Mouse (Mus musculus) CH12.LX (cell line): Measurements from ENCODE around the gene Cmah. TPM values are rescaled to one million over a fixed set of nuclear protein-coding genes. Genes with fewer than 3 reads are reported as not detected.

Experiments
- DNase-seq: peaks from one replicate; pipeline ENCODE4 v3.0.0-alpha.2; 2013; ENCODE audit errors: extremely low read depth
- H3K27ac ChIP-seq: 2 replicates; pipeline ENCODE4 v1.5.1; 2012; ENCODE audit warnings: low read depth, mild to moderate bottlenecking, control low read depth, moderate library complexity; ENCODE audit not compliant: insufficient read depth
- H3K27me3 ChIP-seq: replicated peaks from 2 replicates; pipeline ENCODE3; 2012; ENCODE audit warnings: inconsistent platforms
- H3K36me3 ChIP-seq, 2 experiments: replicated peaks in 1 of 2; 2 replicates each; pipeline versions ENCODE3 to v1.6.1; 2012; ENCODE audit warnings: inconsistent platforms in 1 of 2, low read length in 1 of 2, mild to moderate bottlenecking in 1 of 2, mixed read lengths in 1 of 2, moderate library complexity in 1 of 2; ENCODE audit not compliant: control insufficient read depth in 1 of 2, insufficient read depth in 1 of 2
- H3K4me1 ChIP-seq, 2 experiments: 2 replicates each; pipeline ENCODE4 v1.6.1; 2012; ENCODE audit warnings: inconsistent platforms in 1 of 2, moderate library complexity in 1 of 2; ENCODE audit not compliant: insufficient read depth in 2 of 2, control insufficient read depth in 1 of 2
- H3K4me2 ChIP-seq: 2 replicates; pipeline ENCODE4 v1.6.1; 2012; ENCODE audit warnings: low read depth, mild to moderate bottlenecking, control low read depth; ENCODE audit not compliant: poor library complexity, insufficient read depth, severe bottlenecking
- H3K4me3 ChIP-seq, 3 experiments: fragments of 150-350 bp in 1 of 3; sonication (generic) in 1 of 3; replicated peaks in 1 of 3; 2 replicates each; pipeline versions ENCODE3 to v1.5.1; 2011 to 2012; ENCODE audit warnings: low read depth in 2 of 3, low read length in 2 of 3, mild to moderate bottlenecking in 2 of 3, moderate library complexity in 2 of 3, control low read depth in 1 of 3, improper control_type of control experiment in 1 of 3, inconsistent platforms in 1 of 3, mixed read lengths in 1 of 3; ENCODE audit not compliant: poor library complexity in 1 of 3
- H3K79me2 ChIP-seq: replicated peaks from 2 replicates; pipeline ENCODE4 v1.6.1; 2012; ENCODE audit warnings: mild to moderate bottlenecking, moderate library complexity; ENCODE audit not compliant: control insufficient read depth, poor library complexity, insufficient read depth, severe bottlenecking; ENCODE audit errors: extremely low read depth
- H3K9ac ChIP-seq: 2 replicates; pipeline ENCODE4 v1.6.1; 2012; ENCODE audit warnings: low read depth, mild to moderate bottlenecking, control low read depth, moderate library complexity; ENCODE audit not compliant: insufficient read depth
- H3K9me3 ChIP-seq: replicated peaks from 2 replicates; pipeline ENCODE3; 2012; ENCODE audit warnings: low read length, inconsistent platforms, mixed read lengths
- BHLHE40 ChIP-seq: IDR thresholded peaks from 2 replicates; pipeline ENCODE4 v1.6.1; 2011; ENCODE audit warnings: mild to moderate bottlenecking, low read depth, low read length, improper control_type of control experiment
- CHD1 ChIP-seq: IDR thresholded peaks from 2 replicates; pipeline ENCODE4 v1.6.1; 2012; ENCODE audit warnings: low read depth, low read length, improper control_type of control experiment, inconsistent platforms
- CHD2 ChIP-seq: IDR thresholded peaks from 2 replicates; pipeline ENCODE4 v1.6.1; 2011; ENCODE audit warnings: low read length, improper control_type of control experiment
- E2F4 ChIP-seq: IDR thresholded peaks from 2 replicates; pipeline ENCODE4 v1.6.1; 2011; ENCODE audit warnings: low read depth, low read length, improper control_type of control experiment; ENCODE audit not compliant: insufficient replicate concordance
- EP300 ChIP-seq: IDR thresholded peaks from 2 replicates; pipeline ENCODE4 v1.6.1; 2011; ENCODE audit warnings: low read length, improper control_type of control experiment
- ETS1 ChIP-seq: conservative IDR thresholded peaks from 2 replicates; pipeline ENCODE4 v1.6.1; 2012; ENCODE audit warnings: low read depth, mild to moderate bottlenecking, inconsistent platforms, low read length, improper control_type of control experiment, moderate library complexity
- GABPA ChIP-seq: IDR thresholded peaks from 2 replicates; pipeline ENCODE4 v1.6.1; 2012; ENCODE audit warnings: low read depth, low read length, improper control_type of control experiment, inconsistent platforms; ENCODE audit not compliant: insufficient replicate concordance
- IRF4 ChIP-seq: IDR thresholded peaks from 2 replicates; pipeline ENCODE4 v1.6.1; 2014; ENCODE audit warnings: low read depth, mild to moderate bottlenecking, inconsistent platforms, low read length, improper control_type of control experiment
- JUN ChIP-seq: IDR thresholded peaks from 2 replicates; pipeline ENCODE4 v1.6.1; 2011; ENCODE audit warnings: low read depth, mild to moderate bottlenecking, low read length, improper control_type of control experiment, moderate library complexity; ENCODE audit not compliant: insufficient read depth
- MXI1 ChIP-seq: IDR thresholded peaks from 2 replicates; pipeline ENCODE4 v1.6.1; 2011; ENCODE audit warnings: mild to moderate bottlenecking, low read depth, low read length, improper control_type of control experiment
- NRF1 ChIP-seq: IDR thresholded peaks from 2 replicates; pipeline ENCODE4 v1.6.1; 2014; ENCODE audit warnings: low read depth, mild to moderate bottlenecking, inconsistent platforms, low read length, improper control_type of control experiment, moderate library complexity
- PAX5 ChIP-seq: IDR thresholded peaks from 2 replicates; pipeline ENCODE4 v1.6.1; 2012; ENCODE audit warnings: low read length, inconsistent platforms, mixed read lengths
- UBTF ChIP-seq: IDR thresholded peaks from 2 replicates; pipeline ENCODE4 v1.6.1; 2012; ENCODE audit warnings: low read depth, mild to moderate bottlenecking, inconsistent platforms, low read length, improper control_type of control experiment, moderate library complexity
- ZMIZ1 ChIP-seq: IDR thresholded peaks from 2 replicates; pipeline ENCODE4 v1.6.1; 2012; ENCODE audit warnings: low read depth, mild to moderate bottlenecking, inconsistent platforms, low read length, improper control_type of control experiment
- ZNF384 ChIP-seq: IDR thresholded peaks from 2 replicates; pipeline ENCODE4 v1.6.1; 2012; ENCODE audit warnings: low read depth, low read length, improper control_type of control experiment, inconsistent platforms
- dilution Hi-C: fragments of 300-500 bp; cut with MboI; formaldehyde crosslinking; loops from 2 replicates; pipeline ENCODE4 v1.14.3; 2020; ENCODE audit warnings: low sequenced_read_pairs; ENCODE audit not compliant: extremely low pct_unique_long_range_greater_than_20kb, extremely low pct_ligation_motif_present
- in situ Hi-C: fragments of 300-500 bp; cut with MboI; formaldehyde crosslinking; loops from 3 replicates; pipeline ENCODE4 v1.14.3; 2019; ENCODE audit warnings: low sequenced_read_pairs, low pct_ligation_motif_present, low pct_unique_long_range_greater_than_20kb, mixed read lengths
- polyA plus RNA-seq: library from polyadenylated mRNA; unstranded; fragments of >175 nt; gene quantifications from 2 replicates; pipeline ENCODE4 v1.2.1, GENCODE M21; 2012; ENCODE audit warnings: low read depth; ENCODE audit not compliant: insufficient read length
- total RNA-seq, 2 experiments: library from RNA; depleted of rRNA; stranded (reverse); fragments of 300-350 nt in 1 of 2; fragments of >200 nt in 1 of 2; gene quantifications; 2 replicates each; pipeline ENCODE4 v1.2.3; 2012 to 2014

The Cmah gene
- total and polyA plus RNA-seq, 3 experiments, result 5.0 to 17.4 (median 5.5) TPM

- no peaks in the 10 kb centered on the region for H3K79me2 ChIP-seq
- H3K4me1 ChIP-seq, result peaks cover 10 to 46% of the 10 kb centered on the region in 2 experiments
- dilution Hi-C loops, result no loop called here
- H3K27me3 ChIP-seq, result no peaks in the 10 kb centered on the region
- no peaks in the 10 kb centered on the region for H3K9me3 ChIP-seq
- DNase-seq, result no peak
- TF ChIP-seq PAX5 (no peak), ZMIZ1 (no peak), ZNF384 (no peak), UBTF (no peak), CHD1 (no peak), BHLHE40 (no peak), E2F4 (no peak), ETS1 (no peak), GABPA (no peak)
- H3K36me3 ChIP-seq, result no peaks in the 10 kb centered on the region
- no peak overlapping the region for H3K27ac ChIP-seq
- no peak overlapping the region for H3K4me3 ChIP-seq
- in situ Hi-C loops, result loop anchor here (5.0 to 25.0 kb wide), 4 partner anchors 154 to 499 kb away; no protein-coding TSS in a partner anchor
- no peak overlapping the region for H3K9ac ChIP-seq
- no peak overlapping the region for H3K4me2 ChIP-seq
Observed at GRCm38 (mm10) chr13:24488526-24489070, 161.4 kb downstream of the Cmah start.

DNA sequence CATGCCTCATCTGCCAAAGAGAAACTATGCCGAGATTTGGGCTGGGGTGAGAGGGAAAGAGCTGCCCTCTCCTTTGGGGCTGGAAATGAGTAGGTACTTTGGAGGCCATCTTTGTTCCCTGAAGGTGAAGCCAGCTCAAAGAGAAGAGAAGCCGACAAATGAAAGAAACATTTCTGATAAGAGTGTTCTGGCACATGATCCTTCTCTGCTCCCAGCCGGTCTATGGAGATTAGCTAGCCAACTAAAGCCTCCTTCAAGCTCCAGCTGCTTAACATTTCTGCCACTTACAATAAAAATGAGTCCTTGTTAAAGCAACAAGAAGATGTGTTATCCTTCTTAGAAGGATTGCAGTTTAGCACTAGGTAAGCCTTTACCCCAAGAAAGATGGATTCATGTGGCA lies 162.3 kb downstream of the Cmah start:
- H3K4me1 ChIP-seq, result peaks cover 10 to 44% of the 10 kb centered on the region in 2 experiments
- H3K27me3 ChIP-seq, result no peaks in the 10 kb centered on the region
- dilution Hi-C loops (no loop called here), in situ Hi-C loops (loop anchor here (5.0 to 25.0 kb wide), 4 partner anchors 155 to 498 kb away; no protein-coding TSS in a partner anchor)
- H3K79me2 ChIP-seq, result no peaks in the 10 kb centered on the region
- no peak for TF ChIP-seq EP300
- no peak for TF ChIP-seq IRF4
- no peak for TF ChIP-seq PAX5
- no peak for TF ChIP-seq CHD2
- no peak for TF ChIP-seq NRF1
- no peak for TF ChIP-seq MXI1
- TF ChIP-seq JUN, result no peak
- H3K4me3 ChIP-seq, result no peak overlapping the region
- no peak overlapping the region for H3K27ac ChIP-seq
- no peaks in the 10 kb centered on the region for H3K9me3 ChIP-seq
- no peak for DNase-seq
- no peaks in the 10 kb centered on the region for H3K36me3 ChIP-seq
- no peak overlapping the region for H3K9ac ChIP-seq
- H3K4me2 ChIP-seq, result no peak overlapping the region
